Mouse (Mus musculus): Measurements from ENCODE around the gene Cyb5r3.

GRCm38 (mm10) chr15:83173914-83174884, 1.8 kb upstream of the Cyb5r3 start:
- TF ChIP-seq CTCF (IDR thresholded peaks at IDR 0.05; ENCODE audit: borderline replicate concordance, insufficient read depth, low read length) (no peak), POLR2A (IDR thresholded peaks at IDR 0.05; ENCODE audit: low read depth, low read length) (no peak)

All from embryonic fibroblast, embryonic 13.5 days (primary cell).